Mouse (Mus musculus) embryonic facial prominence, embryonic 11.5 days (tissue): Measurements from ENCODE around the gene Gna13. TPM values are rescaled to one million over a fixed set of nuclear protein-coding genes. Genes with fewer than 3 reads are reported as not detected.

Source experiments
- ATAC-seq: fragments of 200-750 bp; cut with Nextera tagmentation; replicated peaks from 2 replicates; pipeline ENCODE4 v1.8.0; 2017; ENCODE audit warnings: low read depth; ENCODE audit not compliant: insufficient number of reproducible peaks, low FRiP score, low TSS enrichment
- DNase-seq: peaks from one replicate; pipeline ENCODE4 v3.0.0-alpha.2; 2015; ENCODE audit warnings: low spot score
- H3K27ac ChIP-seq: fragments of 300-500 bp; sonication (generic); replicated peaks from 2 replicates; pipeline ENCODE4 v1.5.1; 2014; ENCODE audit warnings: mild to moderate bottlenecking, low read depth, low read length, control low read depth
- H3K27me3 ChIP-seq: fragments of 300-500 bp; sonication (generic); 2 replicates; pipeline ENCODE4 v1.6.1; 2014; ENCODE audit warnings: mild to moderate bottlenecking, low read length, moderate library complexity, mixed read lengths; ENCODE audit not compliant: control insufficient read depth, insufficient read depth
- H3K36me3 ChIP-seq: fragments of 300-500 bp; sonication (generic); replicated peaks from 2 replicates; pipeline ENCODE4 v1.6.1; 2014; ENCODE audit warnings: low read depth, mild to moderate bottlenecking, low read length, moderate library complexity, mixed read lengths; ENCODE audit not compliant: control insufficient read depth, insufficient read depth
- H3K4me1 ChIP-seq: fragments of 300-500 bp; sonication (generic); 2 replicates; pipeline ENCODE4 v1.6.1; 2014; ENCODE audit warnings: low read length, mixed read lengths; ENCODE audit not compliant: control insufficient read depth, insufficient read depth
- H3K4me2 ChIP-seq: fragments of 300-500 bp; sonication (generic); 2 replicates; pipeline ENCODE4 v1.6.1; 2014; ENCODE audit warnings: low read depth, mild to moderate bottlenecking, control low read depth, low read length, moderate library complexity
- H3K4me3 ChIP-seq: fragments of 300-500 bp; sonication (generic); 2 replicates; pipeline ENCODE4 v1.5.1; 2014; ENCODE audit warnings: low read depth, low read length, control low read depth
- H3K9ac ChIP-seq: fragments of 300-500 bp; sonication (generic); replicated peaks from 2 replicates; pipeline ENCODE4 v1.6.1; 2014; ENCODE audit warnings: mild to moderate bottlenecking, control low read depth, low read length
- H3K9me3 ChIP-seq: fragments of 300-500 bp; sonication (generic); replicated peaks from 2 replicates; pipeline ENCODE4 v1.6.1; 2016; ENCODE audit warnings: mild to moderate bottlenecking, low read length, inconsistent platforms, mixed read lengths; ENCODE audit not compliant: control insufficient read depth
- WGBS: fragments of 180-500 bp; shearing (Covaris S2); extraction: QIAGEN DNeasy Blood & Tissue Kit; methylation state at CpG from one replicate; pipeline ENCODE4 v1.1.7; 2014; 5-methylcytosine and 5-hydroxymethylcytosine counted together
- polyA plus RNA-seq: library from polyadenylated mRNA; unstranded; fragments of >200 nt; fragmentation: Nextera tagmentation; extraction: Ambion mirVana; gene quantifications from 2 replicates; pipeline ENCODE4 v1.2.1, GENCODE M21; 2014

Gene Gna13
- polyA plus RNA-seq, 1 experiment from 2014 or later = 20.8 TPM

- H3K4me1 ChIP-seq = no peaks in the 10 kb centered on the region
- no peak overlapping the region for H3K4me3 ChIP-seq
- no peaks in the 10 kb centered on the region for H3K9me3 ChIP-seq
- DNase-seq (no peak), ATAC-seq (no peak)
- no peaks in the 10 kb centered on the region for H3K36me3 ChIP-seq
- no peak overlapping the region for H3K4me2 ChIP-seq
- H3K27me3 ChIP-seq = no peaks in the 10 kb centered on the region
- 91% methylated on average over 5 of the region's 5 CpGs for WGBS
- no peak overlapping the region for H3K9ac ChIP-seq
- no peak overlapping the region for H3K27ac ChIP-seq
Observed at GRCm38 (mm10) chr11:109414802-109415201, 52.2 kb downstream of the Gna13 start.

- H3K27ac ChIP-seq = no peak overlapping the region
- H3K9me3 ChIP-seq = no peaks in the 10 kb centered on the region
- H3K27me3 ChIP-seq = no peaks in the 10 kb centered on the region
- H3K9ac ChIP-seq = no peak overlapping the region
- H3K4me3 ChIP-seq = no peak overlapping the region
- DNase-seq (no peak), ATAC-seq (no peak)
- H3K4me2 ChIP-seq = no peak overlapping the region
- H3K36me3 ChIP-seq = no peaks in the 10 kb centered on the region
- WGBS = 85% methylated on average over 8 of the region's 8 CpGs
- no peaks in the 10 kb centered on the region for H3K4me1 ChIP-seq
Observed at GRCm38 (mm10) chr11:109416709-109417420, 54.2 kb downstream of the Gna13 start.

- Histone ChIP-seq H3K4me1 (no peaks in the 10 kb centered on the region), H3K4me2 (no peak overlapping the region), H3K27me3 (no peaks in the 10 kb centered on the region), H3K27ac (no peak overlapping the region), H3K36me3 (no peaks in the 10 kb centered on the region), H3K9ac (no peak overlapping the region), H3K4me3 (no peak overlapping the region), H3K9me3 (no peaks in the 10 kb centered on the region)
- WGBS = 88% methylated on average over 9 of the region's 9 CpGs
- DNase-seq = no peak
- no peak for ATAC-seq
Observed at GRCm38 (mm10) chr11:109417472-109418040, 54.9 kb downstream of the Gna13 start.

GRCm38 (mm10) chr11:109419461-109419860 lies 56.8 kb downstream of the Gna13 start:
- no peak for ATAC-seq

GRCm38 (mm10) chr11:109419961-109420566 lies 57.4 kb downstream of the Gna13 start:
- Histone ChIP-seq H3K36me3 (no peaks in the 10 kb centered on the region), H3K9me3 (no peaks in the 10 kb centered on the region), H3K27ac (no peak overlapping the region), H3K4me1 (no peaks in the 10 kb centered on the region), H3K27me3 (no peaks in the 10 kb centered on the region), H3K9ac (no peak overlapping the region), H3K4me2 (no peak overlapping the region), H3K4me3 (no peak overlapping the region)
- ATAC-seq = no peak
- DNase-seq = no peak
- 48% methylated on average over 16 of the region's 16 CpGs for WGBS

More at GRCm38 (mm10) chr11:109419461-109419860, 56.8 kb downstream of the Gna13 start:
- Histone ChIP-seq H3K27ac (no peak overlapping the region), H3K4me1 (no peaks in the 10 kb centered on the region), H3K9me3 (no peaks in the 10 kb centered on the region), H3K4me2 (no peak overlapping the region), H3K4me3 (no peak overlapping the region), H3K9ac (no peak overlapping the region), H3K36me3 (no peaks in the 10 kb centered on the region), H3K27me3 (no peaks in the 10 kb centered on the region)
- DNase-seq = no peak
- 46% methylated on average over 4 of the region's 4 CpGs for WGBS

GRCm38 (mm10) chr11:109420567-109420962 lies 57.9 kb downstream of the Gna13 start:
- DNase-seq (no peak), ATAC-seq (no peak)
- WGBS = 88% methylated on average over 14 of the region's 14 CpGs
- Histone ChIP-seq H3K4me2 (no peak overlapping the region), H3K9ac (no peak overlapping the region), H3K36me3 (no peaks in the 10 kb centered on the region), H3K4me3 (no peak overlapping the region), H3K27me3 (no peaks in the 10 kb centered on the region), H3K27ac (no peak overlapping the region), H3K9me3 (no peaks in the 10 kb centered on the region), H3K4me1 (no peaks in the 10 kb centered on the region)

GRCm38 (mm10) chr11:109421205-109421604 lies 58.6 kb downstream of the Gna13 start:
- ATAC-seq = no peak

GRCm38 (mm10) chr11:109422263-109422662 lies 59.6 kb downstream of the Gna13 start:
- Histone ChIP-seq H3K36me3 (no peaks in the 10 kb centered on the region), H3K27ac (no peak overlapping the region), H3K4me3 (no peak overlapping the region), H3K4me2 (no peak overlapping the region), H3K4me1 (no peaks in the 10 kb centered on the region), H3K27me3 (no peaks in the 10 kb centered on the region), H3K9me3 (no peaks in the 10 kb centered on the region), H3K9ac (no peak overlapping the region)
- DNase-seq (no peak), ATAC-seq (no peak)
- WGBS = 97% methylated on average over 4 of the region's 4 CpGs

More at GRCm38 (mm10) chr11:109421205-109421604, 58.6 kb downstream of the Gna13 start:
- H3K4me2 ChIP-seq = no peak overlapping the region
- H3K27me3 ChIP-seq = no peaks in the 10 kb centered on the region
- H3K27ac ChIP-seq = no peak overlapping the region
- H3K36me3 ChIP-seq = no peaks in the 10 kb centered on the region
- no peaks in the 10 kb centered on the region for H3K9me3 ChIP-seq
- no peak overlapping the region for H3K4me3 ChIP-seq
- no peak for DNase-seq
- H3K4me1 ChIP-seq = no peaks in the 10 kb centered on the region
- 80% methylated on average over 5 of the region's 5 CpGs for WGBS
- H3K9ac ChIP-seq = no peak overlapping the region
